Mouse (Mus musculus) myocyte (in vitro differentiated cells): ENCODE results near the gene Slc25a21. TPM values are rescaled to one million over a fixed set of nuclear protein-coding genes. Genes with fewer than 3 reads are reported as not detected.

ENCODE experiments used
- H3K27me3 ChIP-seq: one replicate; pipeline ENCODE4 v1.6.1; 2011; ENCODE audit not compliant: control insufficient read depth, insufficient read depth, insufficient read length
- H3K36me3 ChIP-seq: one replicate; pipeline ENCODE4 v1.6.1; 2011; ENCODE audit not compliant: control insufficient read depth, insufficient read depth
- H3K4me2 ChIP-seq: one replicate; pipeline ENCODE4 v1.6.1; 2011; ENCODE audit warnings: low read depth, control low read depth
- H3K4me3 ChIP-seq: one replicate; pipeline ENCODE4 v1.5.1; 2011; ENCODE audit warnings: mild to moderate bottlenecking, control low read depth, moderate library complexity
- H3K79me2 ChIP-seq: one replicate; pipeline ENCODE4 v1.6.1; 2011; ENCODE audit not compliant: control insufficient read depth, insufficient read depth
- H3ac ChIP-seq: one replicate; pipeline ENCODE4 v1.6.1; 2011; ENCODE audit not compliant: control insufficient read depth, insufficient read length
- CEBPB ChIP-seq: IDR thresholded peaks from 2 replicates; pipeline ENCODE4 v1.6.1; 2011; ENCODE audit warnings: mild to moderate bottlenecking, moderate library complexity; ENCODE audit not compliant: poor library complexity, insufficient read depth, severe bottlenecking
- E2F4 ChIP-seq: IDR thresholded peaks from one replicate; pipeline ENCODE4 v1.6.1; 2011; ENCODE audit warnings: mild to moderate bottlenecking, control low read depth, moderate library complexity; ENCODE audit not compliant: insufficient read depth
- MAX ChIP-seq: IDR thresholded peaks from one replicate; pipeline ENCODE4 v1.6.1; 2011; ENCODE audit warnings: low read depth, mild to moderate bottlenecking, control low read depth
- MYOD1 ChIP-seq, 3 experiments: IDR thresholded peaks; one replicate each; pipeline ENCODE4 v1.6.1; 2011; ENCODE audit warnings: control low read depth in 2 of 3, low read depth in 2 of 3, mild to moderate bottlenecking in 2 of 3, moderate library complexity in 1 of 3; ENCODE audit not compliant: insufficient read length in 2 of 3, control insufficient read depth in 1 of 3
- MYOG ChIP-seq, 3 experiments: IDR thresholded peaks; one replicate each; pipeline ENCODE4 v1.6.1; 2011; ENCODE audit warnings: control low read depth in 2 of 3, low read depth in 2 of 3, mild to moderate bottlenecking in 2 of 3; ENCODE audit not compliant: insufficient read length in 2 of 3, control insufficient read depth in 1 of 3, insufficient read depth in 1 of 3
- POLR2A ChIP-seq: IDR thresholded peaks from one replicate; pipeline ENCODE4 v1.6.1; 2011; ENCODE audit warnings: low read depth, mild to moderate bottlenecking, control low read depth, moderate library complexity; ENCODE audit not compliant: insufficient read length
- POLR2AphosphoS2 ChIP-seq: IDR thresholded peaks from one replicate; pipeline ENCODE4 v1.6.1; 2011; ENCODE audit warnings: low read depth, control low read depth; ENCODE audit not compliant: insufficient read length
- REST ChIP-seq: IDR thresholded peaks from one replicate; pipeline ENCODE4 v1.6.1; 2011; ENCODE audit warnings: mild to moderate bottlenecking, control low read depth, moderate library complexity; ENCODE audit not compliant: insufficient read depth, insufficient read length
- SRF ChIP-seq: IDR thresholded peaks from one replicate; pipeline ENCODE4 v1.6.1; 2011; ENCODE audit warnings: low read depth; ENCODE audit not compliant: control insufficient read depth, insufficient read length
- TCF12 ChIP-seq: IDR thresholded peaks from one replicate; pipeline ENCODE4 v1.6.1; 2011; ENCODE audit warnings: mild to moderate bottlenecking, control low read depth; ENCODE audit not compliant: poor library complexity, insufficient read depth, severe bottlenecking
- TCF3 ChIP-seq: IDR thresholded peaks from one replicate; pipeline ENCODE4 v1.6.1; 2011; ENCODE audit warnings: low read depth, control low read depth; ENCODE audit not compliant: insufficient read length
- USF1 ChIP-seq: IDR thresholded peaks from one replicate; pipeline ENCODE4 v1.6.1; 2011; ENCODE audit warnings: low read depth, mild to moderate bottlenecking, control low read depth, moderate library complexity
- polyA plus RNA-seq: library from polyadenylated mRNA; unstranded; fragments of >200 nt; fragmentation: generic; extraction: Trizol; gene quantifications from one replicate; pipeline ENCODE4 v1.2.1, GENCODE M21; 2012; ENCODE audit warnings: missing spikeins

The Slc25a21 gene
- polyA plus RNA-seq, 1 experiment = not detected

GRCm38 (mm10) chr12:56694361-56694760 is 502.9 kb downstream of the Slc25a21 start:
- no peak overlapping the region for H3K4me2 ChIP-seq
- H3K4me3 ChIP-seq = no peak overlapping the region
- H3K79me2 ChIP-seq = no peaks in the 10 kb centered on the region
- H3ac ChIP-seq = no peak overlapping the region
- peaks cover 45% of the 10 kb centered on the region for H3K27me3 ChIP-seq
- no peak for TF ChIP-seq TCF12
- TF ChIP-seq SRF = no peak
- no peaks in the 10 kb centered on the region for H3K36me3 ChIP-seq

GRCm38 (mm10) chr12:56693411-56694098 is 503.7 kb downstream of the Slc25a21 start:
- no peak overlapping the region for H3K4me2 ChIP-seq

GRCm38 (mm10) chr12:56692536-56692935 is 504.7 kb downstream of the Slc25a21 start:
- TF ChIP-seq SRF (no peak), USF1 (no peak), MYOD1 (IDR thresholded peaks at IDR 0.05; ENCODE audit: control insufficient read depth in 1 of 3, insufficient read length in 2 of 3, low read depth in 2 of 3) (no peak), MAX (no peak), TCF3 (no peak), POLR2A (no peak), TCF12 (no peak), E2F4 (no peak), CEBPB (no peak), POLR2AphosphoS2 (no peak), MYOG (IDR thresholded peaks at IDR 0.05; ENCODE audit: control insufficient read depth in 1 of 3, insufficient read depth in 1 of 3, insufficient read length in 2 of 3, low read depth in 2 of 3) (no peak), REST (no peak)
- Histone ChIP-seq H3ac (no peak overlapping the region), H3K27me3 (peaks cover 44% of the 10 kb centered on the region), H3K4me2 (no peak overlapping the region), H3K36me3 (no peaks in the 10 kb centered on the region), H3K4me3 (no peak overlapping the region), H3K79me2 (no peaks in the 10 kb centered on the region)

More at GRCm38 (mm10) chr12:56693411-56694098, 503.7 kb downstream of the Slc25a21 start:
- peaks cover 45% of the 10 kb centered on the region for H3K27me3 ChIP-seq
- no peak for TF ChIP-seq REST
- TF ChIP-seq TCF3 = no peak
- TF ChIP-seq E2F4 = no peak
- TF ChIP-seq MYOG (IDR thresholded peaks at IDR 0.05; ENCODE audit: control insufficient read depth in 1 of 3, insufficient read depth in 1 of 3, insufficient read length in 2 of 3, low read depth in 2 of 3) = no peak
- TF ChIP-seq MYOD1 (IDR thresholded peaks at IDR 0.05; ENCODE audit: control insufficient read depth in 1 of 3, insufficient read length in 2 of 3, low read depth in 2 of 3) = no peak
- TF ChIP-seq POLR2AphosphoS2 = no peak
- TF ChIP-seq SRF = no peak
- no peak for TF ChIP-seq POLR2A
- TF ChIP-seq TCF12 = no peak
- no peak for TF ChIP-seq CEBPB
- no peak for TF ChIP-seq USF1
- no peaks in the 10 kb centered on the region for H3K36me3 ChIP-seq
- no peaks in the 10 kb centered on the region for H3K79me2 ChIP-seq
- H3K4me3 ChIP-seq = no peak overlapping the region
- H3ac ChIP-seq = no peak overlapping the region

GRCm38 (mm10) chr12:56691427-56692079 is 505.7 kb downstream of the Slc25a21 start, which contains the start of gene Pax9:
Pax9 (plus strand) TSS chr12:56691767.
- H3K27me3 ChIP-seq = peaks cover 34% of the 10 kb centered on the region
- no peak within 1 kb of the TSS for H3K4me2 ChIP-seq
- no peak within 1 kb of the TSS for H3K4me3 ChIP-seq
- H3ac ChIP-seq = no peak within 1 kb of the TSS
- H3K36me3 ChIP-seq = no peaks in the 10 kb centered on the region
- TF ChIP-seq E2F4 (no peak), CEBPB (no peak), TCF12 (no peak), REST (no peak), TCF3 (no peak), MAX (no peak)
- H3K79me2 ChIP-seq = no peaks in the 10 kb centered on the region

GRCm38 (mm10) chr12:56691001-56691400 is 506.3 kb downstream of the Slc25a21 start:
- Histone ChIP-seq H3K4me2 (no peak overlapping the region), H3K36me3 (no peaks in the 10 kb centered on the region), H3K4me3 (no peak overlapping the region), H3K27me3 (peaks cover 29% of the 10 kb centered on the region), H3K79me2 (no peaks in the 10 kb centered on the region), H3ac (no peak overlapping the region)
- TF ChIP-seq SRF = no peak
- TF ChIP-seq USF1 = no peak
